In the genomic region with DNA sequence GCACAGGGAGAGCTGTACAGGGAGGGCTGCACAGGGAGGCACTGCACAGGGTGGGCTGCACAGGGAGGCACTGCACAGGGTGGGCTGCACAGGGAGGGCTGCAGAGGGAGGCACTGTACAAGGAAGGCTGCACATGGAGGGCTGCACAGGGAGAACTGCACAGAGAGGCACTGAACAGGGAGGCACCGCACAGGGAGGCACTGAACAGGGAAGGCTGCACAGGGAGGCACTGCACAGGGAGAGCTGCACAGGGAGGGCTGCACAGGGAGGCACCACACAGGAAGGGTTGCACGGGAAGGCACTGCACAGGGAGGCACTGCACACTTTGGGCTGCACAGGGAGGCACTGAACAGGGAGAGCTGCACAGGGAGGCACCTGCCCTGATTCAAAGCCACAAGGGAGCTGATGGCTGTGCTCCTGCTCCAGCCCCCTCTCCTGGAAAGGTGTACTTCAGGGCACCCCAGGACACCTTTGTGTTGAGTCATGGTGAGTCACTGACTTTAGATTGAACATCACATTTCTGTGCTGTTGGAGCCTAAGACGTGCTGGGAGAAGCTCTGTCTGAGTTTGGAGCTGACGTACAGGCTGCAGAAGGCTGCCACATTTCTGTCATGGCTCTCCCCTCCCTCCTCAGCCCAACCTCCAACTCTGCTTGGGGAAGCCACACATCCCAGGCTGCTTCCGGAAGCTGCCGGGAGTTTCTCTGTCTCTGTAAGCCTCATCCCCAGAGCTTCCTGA, we compare ENCODE assay signal across 12 mouse cellular contexts.
DNase-seq lines count a peak whose midpoint lies in the region; ATAC-seq lines count a peak whose summit lies in the region.
"Had no signal": no experiment of that assay in that cellular context is flagged by ENCODE, and none has a peak within 500 bp of the region (broad histone marks: within the 10 kb centered on the region; RNA-seq: fewer than 3 reads in every experiment).

No protein-coding gene starts in this region.

- peaks cover 16% of the 10 kb centered on the region; the same call in 1 of the 2 replicates for H3K4me1 ChIP-seq in heart, embryonic 12.5 days (replicated peaks)
- H3K4me1 ChIP-seq: heart, embryonic 15.5 days had no signal

- H3K27ac ChIP-seq in heart, embryonic 12.5 days (ENCODE audit: poor library complexity, severe bottlenecking): no peak overlapping the region
- H3K27ac ChIP-seq: heart, embryonic 15.5 days had no signal

- H3K4me2 ChIP-seq in heart, embryonic 12.5 days: no peak overlapping the region
- H3K4me2 ChIP-seq: heart, embryonic 15.5 days had no signal

- intact Hi-C loops in left cerebral cortex, postnatal 36 days (cut with DNase I): no loop called here

- 35% methylated on average over 6 of the region's 6 CpGs for WGBS in heart, embryonic 12.5 days

- H3K9ac ChIP-seq in heart, embryonic 12.5 days: peak overlapping the region; percentile 28; the same call in 1 of the 2 replicates
- H3K9ac ChIP-seq: heart, embryonic 15.5 days had no signal

- no peak for ATAC-seq in heart, embryonic 12.5 days (ENCODE audit: insufficient number of reproducible peaks, low FRiP score)

- H3K9me3 ChIP-seq in heart, embryonic 12.5 days (replicated peaks): no peaks in the 10 kb centered on the region; the same call in 1 of the 2 replicates
- H3K9me3 ChIP-seq: heart, embryonic 15.5 days had no signal

- DNase-seq in heart, adult 11 months: no peak
- DNase-seq in urinary bladder, postnatal 14 days (ENCODE audit: low spot score): peak; percentile 39
- DNase-seq in urinary bladder, postnatal 25 days (ENCODE audit: low spot score): no peak
- DNase-seq in left cerebral cortex, postnatal 36 days (ENCODE audit: low spot score in 2 of 2): peak; percentile 34 to 49
- peak; percentile 64 for DNase-seq in telencephalon, adult 2 months (ENCODE audit: low read depth, low spot score)
- DNase-seq in adrenal gland, postnatal 25 days: no peak
- no peak for DNase-seq in kidney, adult 18-20 months
- DNase-seq: adrenal gland, postnatal 14 days; layer of hippocampus, postnatal 36 days had no signal

- peaks cover 10% of the 10 kb centered on the region; the same call in 1 of the 2 replicates for H3K36me3 ChIP-seq in heart, embryonic 12.5 days

- no peaks in the 10 kb centered on the region for H3K27me3 ChIP-seq in heart, embryonic 12.5 days (replicated peaks)
- H3K27me3 ChIP-seq: CH12.LX; heart, embryonic 15.5 days had no signal

- H3K4me3 ChIP-seq in heart, embryonic 12.5 days: no peak overlapping the region
- H3K4me3 ChIP-seq: heart, embryonic 15.5 days had no signal

Comparison
In these comparisons a context has a peak if more than half of its experiments do, and no peak if none do; other contexts are left out.
1. DNase-seq: peak in urinary bladder, postnatal 14 days (single experiment), left cerebral cortex, postnatal 36 days (2 of 2) and telencephalon, adult 2 months (single experiment); none in heart, adult 11 months (single experiment), urinary bladder, postnatal 25 days (single experiment), adrenal gland, postnatal 25 days (single experiment) and kidney, adult 18-20 months (single experiment).